Mouse (Mus musculus): ENCODE results near the gene Bahcc1.

Bahcc1 gene

GRCm38 (mm10) chr11:120260769-120261150, 28.0 kb downstream of the Bahcc1 start:
- DNase-seq (ENCODE audit: low read depth, low spot score): no peak

- no peak for DNase-seq (ENCODE audit: low read depth, low spot score)
Measured at GRCm38 (mm10) chr11:120261416-120262355, 28.9 kb downstream of the Bahcc1 start.

- DNase-seq (ENCODE audit: low read depth, low spot score): no peak
Measured at GRCm38 (mm10) chr11:120262356-120262901, 29.7 kb downstream of the Bahcc1 start.

GRCm38 (mm10) chr11:120263176-120263575, 30.4 kb downstream of the Bahcc1 start:
- no peak for DNase-seq (ENCODE audit: low read depth, low spot score)

- no peak for DNase-seq (ENCODE audit: low read depth, low spot score)
Measured at GRCm38 (mm10) chr11:120264008-120264407, 31.3 kb downstream of the Bahcc1 start.

- DNase-seq (ENCODE audit: low read depth, low spot score): no peak
Measured at GRCm38 (mm10) chr11:120265458-120265857, 32.7 kb downstream of the Bahcc1 start.

GRCm38 (mm10) chr11:120266259-120266758, 33.6 kb downstream of the Bahcc1 start:
- no peak for DNase-seq (ENCODE audit: low read depth, low spot score)

- DNase-seq (ENCODE audit: low read depth, low spot score): no peak
Measured at GRCm38 (mm10) chr11:120267274-120267673, 34.5 kb downstream of the Bahcc1 start.

GRCm38 (mm10) chr11:120267676-120268075, 34.9 kb downstream of the Bahcc1 start:
- DNase-seq (ENCODE audit: low read depth, low spot score): no peak

- DNase-seq (ENCODE audit: low read depth, low spot score): no peak
Measured at GRCm38 (mm10) chr11:120268195-120268967, 35.6 kb downstream of the Bahcc1 start.

GRCm38 (mm10) chr11:120269007-120269406, 36.3 kb downstream of the Bahcc1 start:
- no peak for DNase-seq (ENCODE audit: low read depth, low spot score)

GRCm38 (mm10) chr11:120269498-120270104, 36.9 kb downstream of the Bahcc1 start:
- DNase-seq (ENCODE audit: low read depth, low spot score): no peak

- DNase-seq (ENCODE audit: low read depth, low spot score): no peak
Measured at GRCm38 (mm10) chr11:120279335-120279734, 46.6 kb downstream of the Bahcc1 start.

GRCm38 (mm10) chr11:120280281-120280773, 47.6 kb downstream of the Bahcc1 start:
- DNase-seq (ENCODE audit: low read depth, low spot score): no peak

GRCm38 (mm10) chr11:120280774-120281173, 48.0 kb downstream of the Bahcc1 start:
- DNase-seq (ENCODE audit: low read depth, low spot score): no peak

- no peak for DNase-seq (ENCODE audit: low read depth, low spot score)
Measured at GRCm38 (mm10) chr11:120281197-120281596, 48.5 kb downstream of the Bahcc1 start.

GRCm38 (mm10) chr11:120283542-120283941, 50.8 kb downstream of the Bahcc1 start:
- DNase-seq (ENCODE audit: low read depth, low spot score): no peak

- DNase-seq (ENCODE audit: low read depth, low spot score): no peak
Measured at GRCm38 (mm10) chr11:120289644-120290043, 56.9 kb downstream of the Bahcc1 start.

- no peak for DNase-seq (ENCODE audit: low read depth, low spot score)
Measured at GRCm38 (mm10) chr11:120290266-120290665, 57.5 kb downstream of the Bahcc1 start.

- DNase-seq (ENCODE audit: low read depth, low spot score): no peak
Measured at GRCm38 (mm10) chr11:120293714-120294113, 61.0 kb downstream of the Bahcc1 start.

Measured in embryo, embryonic 11.5 days (tissue).